Mouse (Mus musculus) right cerebral cortex, postnatal 14 days (tissue): ENCODE data around the gene Nbeal2.

Experiments used
- DNase-seq: peaks from one replicate; pipeline ENCODE4 v3.0.0; 2022

Nbeal2 gene

GRCm38 (mm10) chr9:110673107-110673752, 19.3 kb upstream of the Nbeal2 start:
- DNase-seq: no peak

- no peak for DNase-seq
Measured at GRCm38 (mm10) chr9:110672462-110673106, 18.6 kb upstream of the Nbeal2 start.

DNA sequence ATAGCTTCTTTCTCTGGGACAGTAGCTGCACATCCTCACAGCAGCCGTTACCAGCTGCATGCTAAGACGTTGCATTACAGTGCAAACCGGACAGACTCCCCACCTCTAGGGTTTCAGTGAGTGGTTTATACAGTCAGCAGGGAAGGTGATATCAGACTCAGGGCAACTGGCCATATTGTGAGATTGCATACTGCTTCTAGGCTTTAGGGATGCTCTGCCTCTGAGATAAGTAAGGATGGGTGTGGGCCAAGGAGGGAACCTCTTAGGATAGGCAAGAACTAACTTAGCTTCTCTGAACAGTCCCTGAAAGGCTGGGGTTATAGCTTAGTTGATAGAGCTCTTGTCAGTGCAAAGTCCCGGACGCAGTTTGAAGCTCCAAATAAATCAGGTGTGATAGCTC, 15.8 kb upstream of the Nbeal2 start:
- DNase-seq: no peak

- DNase-seq: no peak
Measured at GRCm38 (mm10) chr9:110668601-110669293, 14.8 kb upstream of the Nbeal2 start.

- no peak for DNase-seq
Measured at GRCm38 (mm10) chr9:110667219-110667836, 13.4 kb upstream of the Nbeal2 start.

DNA sequence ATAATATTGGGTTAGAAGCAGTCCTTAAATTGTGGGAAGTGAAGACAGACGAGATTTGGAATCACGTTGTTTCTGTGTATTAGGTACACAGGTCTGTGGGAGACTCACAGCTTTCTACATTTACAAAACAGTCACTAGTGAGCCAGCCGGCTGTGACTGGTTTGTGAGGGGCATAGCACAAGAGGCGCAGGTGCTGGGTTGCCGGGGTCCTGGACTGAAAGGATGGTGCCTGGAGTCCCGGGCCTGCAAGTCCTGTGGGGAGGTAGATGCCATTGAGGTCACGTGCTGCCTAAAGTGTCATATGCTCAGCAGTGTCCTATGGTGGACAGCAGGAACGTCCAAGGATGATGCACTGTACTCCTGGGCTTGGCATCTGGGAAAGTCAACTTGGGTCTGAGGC, 12.4 kb upstream of the Nbeal2 start:
- no peak for DNase-seq

DNA sequence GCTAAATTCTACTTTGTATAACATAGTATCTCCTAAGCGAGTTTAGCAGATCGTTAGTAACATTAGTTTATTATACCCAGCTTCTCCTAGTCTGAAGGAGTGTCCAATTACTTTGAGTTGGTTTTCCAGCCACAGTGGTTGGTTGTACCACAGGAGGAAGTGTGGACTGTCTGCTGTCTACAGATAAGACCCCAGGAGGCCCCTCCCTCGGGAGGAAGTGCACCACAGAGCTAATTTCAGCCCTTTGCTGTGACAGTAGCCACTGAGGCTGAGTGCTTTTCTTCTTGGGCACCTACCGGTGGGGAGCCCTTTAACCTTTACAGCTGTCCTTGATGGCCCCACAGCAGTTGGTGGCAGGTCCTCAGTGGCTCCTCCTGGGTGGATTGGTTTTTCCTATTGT, 12.0 kb upstream of the Nbeal2 start:
- no peak for DNase-seq

GRCm38 (mm10) chr9:110662844-110663243, 8.9 kb upstream of the Nbeal2 start:
- no peak for DNase-seq

- no peak for DNase-seq
Measured at GRCm38 (mm10) chr9:110660856-110661612, 7.1 kb upstream of the Nbeal2 start.

DNA sequence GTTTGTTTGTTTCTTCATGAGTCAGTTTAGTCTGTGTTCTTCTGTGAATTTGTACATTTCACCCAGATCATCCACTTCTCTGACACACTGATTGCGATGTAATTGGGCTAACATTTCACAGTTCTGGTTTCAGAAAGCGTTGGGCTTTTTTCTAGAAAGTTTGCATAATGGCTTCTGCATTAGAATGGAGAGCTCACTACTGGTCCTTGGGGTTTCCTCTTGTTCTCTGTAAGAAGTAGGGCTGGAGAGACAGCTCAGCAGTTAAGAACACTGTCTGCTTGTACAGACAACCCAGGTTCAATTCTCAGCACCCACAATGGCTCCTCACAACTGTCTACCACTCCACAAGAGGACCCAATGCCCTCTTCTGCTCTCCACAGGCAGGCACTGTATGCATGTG, 6.2 kb upstream of the Nbeal2 start:
- no peak for DNase-seq

- DNase-seq: no peak
Measured at GRCm38 (mm10) chr9:110659521-110659920, 5.6 kb upstream of the Nbeal2 start.

GRCm38 (mm10) chr9:110657474-110658078, 3.6 kb upstream of the Nbeal2 start:
- DNase-seq: no peak

- DNase-seq: peak; percentile 92
Measured at GRCm38 (mm10) chr9:110656249-110657221, 2.6 kb upstream of the Nbeal2 start, which contains the start of gene Ccdc12. Gene Ccdc12, plus strand, starts transcription at chr9:110656503.

DNA sequence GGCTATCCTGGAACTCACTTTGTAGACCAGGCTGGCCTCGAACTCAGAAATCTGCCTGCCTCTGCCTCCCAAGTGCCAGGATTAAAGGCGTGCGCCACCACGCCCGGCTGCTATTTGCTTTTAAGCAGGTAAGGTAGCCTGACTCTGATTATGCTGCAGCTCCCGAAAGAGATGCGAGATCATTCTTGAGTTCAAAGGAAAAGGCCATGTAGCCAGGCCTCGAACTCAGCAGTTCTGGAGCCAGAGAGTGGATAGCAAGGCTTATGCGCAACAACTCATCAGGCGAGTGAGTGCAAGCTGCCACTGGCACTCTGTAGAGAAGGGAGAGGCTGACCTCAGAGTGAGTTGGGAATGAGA, 1.7 kb upstream of the Nbeal2 start:
- DNase-seq: no peak

GRCm38 (mm10) chr9:110654726-110655650, 1.0 kb upstream of the Nbeal2 start:
- no peak for DNase-seq

- no peak for DNase-seq
Measured at GRCm38 (mm10) chr9:110652963-110653654, 852 bp downstream of the Nbeal2 start.

DNA sequence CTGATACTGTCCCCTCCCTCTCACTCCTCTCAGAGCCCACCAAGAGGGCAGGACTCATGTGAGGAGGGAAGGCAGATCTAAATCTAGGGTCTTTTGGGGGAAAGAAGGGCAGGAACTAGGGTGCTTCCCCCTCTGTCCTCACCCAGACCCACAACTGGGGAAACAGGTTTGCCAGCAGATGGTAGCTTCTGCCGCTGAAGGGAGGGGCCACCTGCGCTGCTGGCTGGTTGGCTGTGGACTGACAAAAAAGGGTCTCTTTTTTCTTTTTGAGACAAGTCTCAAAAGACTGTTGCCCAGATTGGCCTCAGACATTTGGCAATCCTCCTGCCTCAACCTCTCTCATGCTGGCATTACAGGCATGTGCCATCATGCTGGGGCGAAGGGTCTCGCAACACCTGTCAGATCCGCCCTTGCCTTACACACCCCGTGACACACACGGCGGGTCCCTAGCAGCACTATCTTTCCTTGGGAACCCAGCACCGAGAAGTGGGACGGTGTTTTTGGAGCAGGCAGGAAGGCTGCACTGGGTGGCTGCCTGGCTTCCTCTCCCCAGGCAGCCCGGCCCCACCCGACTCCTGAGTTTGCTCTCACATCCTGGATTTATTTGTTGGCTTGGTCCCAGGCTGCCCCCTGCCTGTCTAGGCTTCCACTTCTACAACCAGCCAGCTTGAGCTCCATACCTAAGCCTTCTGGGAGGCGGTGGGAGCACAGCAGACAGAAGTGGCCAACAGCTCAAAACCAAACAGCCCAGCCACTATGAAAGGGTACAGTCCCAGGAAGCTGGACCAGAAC, 1.8 kb downstream of the Nbeal2 start:
- no peak for DNase-seq

DNA sequence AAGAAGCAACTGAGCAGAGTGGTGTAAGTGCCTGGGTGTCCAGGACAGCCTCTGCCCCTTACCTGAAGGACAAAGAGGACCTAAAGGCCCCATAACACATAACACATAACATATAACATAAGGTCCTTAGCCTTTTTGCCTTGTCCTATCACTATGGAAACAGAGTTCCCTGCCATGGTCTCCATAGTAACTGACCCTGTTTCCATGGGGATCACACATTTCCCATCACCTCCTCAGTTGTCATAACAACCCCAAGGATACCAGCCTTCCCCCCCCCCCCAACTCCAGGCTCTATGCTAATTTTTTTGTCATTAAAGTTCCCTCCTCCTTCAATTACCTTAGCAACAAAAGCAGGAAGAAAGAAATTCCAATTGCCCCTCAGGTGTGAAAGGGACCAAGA, 4.2 kb downstream of the Nbeal2 start:
- DNase-seq: no peak

DNA sequence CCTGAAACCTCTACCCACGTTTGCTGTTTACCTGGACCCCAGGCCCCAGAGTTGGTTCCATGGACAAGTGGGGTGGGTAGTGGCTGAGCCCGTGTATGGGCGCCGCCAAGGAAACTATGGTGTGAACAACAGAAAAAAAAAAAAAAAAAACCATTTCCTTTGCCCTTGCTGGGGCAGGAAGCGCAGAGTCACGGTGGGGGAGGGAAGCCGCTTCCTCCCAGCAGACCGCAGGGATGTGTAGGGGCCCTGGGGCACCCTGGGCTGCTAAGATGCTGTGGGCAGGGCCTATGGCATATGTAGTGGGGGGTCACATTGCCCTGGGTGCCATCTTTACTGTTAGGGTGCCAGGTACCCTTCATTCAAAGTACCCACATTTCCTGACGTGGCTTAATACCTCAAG, 8.7 kb downstream of the Nbeal2 start:
- DNase-seq: no peak
